Mouse (Mus musculus) hindbrain, postnatal 0 days (tissue): ENCODE measurements at regions not wholly inside any gene's neighbourhood (a gene's known extent, or its start where the extent isn't known, plus 50 kb on each side); places are given as distances from the start of the nearest gene placed in this dataset.

ENCODE experiments used
- ATAC-seq: fragments of 200-750 bp; cut with Nextera tagmentation; 2 replicates; pipeline ENCODE4 v1.8.0; 2017; ENCODE audit warnings: mild to moderate bottlenecking, moderate TSS enrichment, moderate library complexity
- DNase-seq: peaks from one replicate; pipeline ENCODE4 v3.0.0-alpha.2; 2015; ENCODE audit warnings: low spot score
- H3K27ac ChIP-seq: fragments of 300-500 bp; sonication (generic); 2 replicates; pipeline ENCODE4 v1.5.1; 2014; ENCODE audit warnings: mild to moderate bottlenecking
- H3K27me3 ChIP-seq: fragments of 300-500 bp; sonication (generic); 2 replicates; pipeline ENCODE4 v1.6.1; 2014; ENCODE audit warnings: low read length, mixed read lengths; ENCODE audit not compliant: insufficient read depth
- H3K36me3 ChIP-seq: fragments of 300-500 bp; sonication (generic); 2 replicates; pipeline ENCODE4 v1.6.1; 2014; ENCODE audit warnings: low read length, mixed read lengths; ENCODE audit not compliant: insufficient read depth
- H3K4me1 ChIP-seq: fragments of 300-500 bp; sonication (generic); 2 replicates; pipeline ENCODE4 v1.6.1; 2014; ENCODE audit warnings: antibody characterized with exemption, low read length, mixed read lengths; ENCODE audit not compliant: insufficient read depth
- H3K4me2 ChIP-seq: fragments of 300-500 bp; sonication (generic); 2 replicates; pipeline ENCODE4 v1.6.1; 2014; ENCODE audit warnings: low read depth, mild to moderate bottlenecking, low read length, moderate library complexity, mixed read lengths
- H3K4me3 ChIP-seq: fragments of 300-500 bp; sonication (generic); 2 replicates; pipeline ENCODE4 v1.5.1; 2014; ENCODE audit warnings: low read length
- H3K9ac ChIP-seq: fragments of 300-500 bp; sonication (generic); replicated peaks from 2 replicates; pipeline ENCODE4 v1.6.1; 2014; ENCODE audit warnings: mild to moderate bottlenecking, low read length, moderate library complexity, mixed read lengths
- H3K9me3 ChIP-seq: fragments of 300-500 bp; sonication (generic); 2 replicates; pipeline ENCODE4 v1.6.1; 2016; ENCODE audit warnings: low read length, mixed read lengths
- CTCF ChIP-seq: IDR thresholded peaks from 2 replicates; pipeline ENCODE4 v1.5.1; 2016; ENCODE audit warnings: antibody characterized with exemption, control low read depth, low read depth
- WGBS: fragments of 180-500 bp; shearing (Covaris S2); extraction: QIAGEN DNeasy Blood & Tissue Kit; methylation state at CpG from one replicate; pipeline ENCODE4 v1.1.7; 2014; 5-methylcytosine and 5-hydroxymethylcytosine counted together

DNA sequence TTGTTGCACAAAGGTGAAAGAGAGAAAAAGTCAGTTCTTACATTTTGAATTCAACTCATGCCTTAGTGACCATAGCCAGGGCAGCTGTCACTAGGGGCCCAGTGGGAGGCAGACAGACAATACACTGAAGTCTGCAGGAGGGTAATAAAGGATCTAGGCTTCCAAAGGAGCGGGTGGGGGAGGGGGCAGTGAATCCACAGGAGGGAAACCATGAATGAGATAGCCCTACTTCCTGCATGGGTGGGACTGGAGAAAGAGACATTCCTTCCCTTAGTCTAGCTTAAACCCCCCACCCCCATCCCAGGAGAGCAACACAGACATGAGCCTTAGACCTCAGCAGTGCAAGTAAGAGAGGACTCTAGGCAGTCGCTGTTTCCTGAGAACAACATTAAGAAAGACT lies 535.4 kb upstream of the Vstm2b start:
- Histone ChIP-seq H3K9me3 (no peaks in the 10 kb centered on the region), H3K36me3 (no peaks in the 10 kb centered on the region), H3K4me1 (no peaks in the 10 kb centered on the region), H3K4me3 (no peak overlapping the region), H3K4me2 (no peak overlapping the region), H3K9ac (no peak overlapping the region), H3K27ac (no peak overlapping the region), H3K27me3 (no peaks in the 10 kb centered on the region)
- no peak for DNase-seq
- no peak for ATAC-seq
- TF ChIP-seq CTCF: no peak
- 13% methylated on average over 2 of the region's 2 CpGs for WGBS

DNA sequence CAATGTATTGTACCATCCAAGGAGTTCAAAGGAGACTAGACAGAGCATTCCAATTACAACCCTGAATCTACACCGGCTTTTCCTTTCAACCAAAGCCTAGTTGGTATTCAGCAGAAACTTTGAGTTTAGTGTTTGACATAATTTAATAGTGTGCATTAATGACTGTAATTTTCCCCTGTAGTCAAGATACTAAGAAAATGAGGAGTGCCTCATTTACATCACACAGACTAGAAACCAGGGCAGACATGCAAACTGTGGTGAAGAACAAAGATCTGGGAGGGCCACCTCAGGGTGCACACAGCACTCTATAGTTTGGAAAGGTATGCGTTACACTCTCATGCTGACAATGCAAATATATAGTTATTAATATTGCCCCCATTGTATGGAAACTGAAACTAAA lies 525.4 kb upstream of the Vstm2b start:
- no peak for ATAC-seq
- DNase-seq: no peak
- WGBS: 69% methylated on average over 2 of the region's 2 CpGs

DNA sequence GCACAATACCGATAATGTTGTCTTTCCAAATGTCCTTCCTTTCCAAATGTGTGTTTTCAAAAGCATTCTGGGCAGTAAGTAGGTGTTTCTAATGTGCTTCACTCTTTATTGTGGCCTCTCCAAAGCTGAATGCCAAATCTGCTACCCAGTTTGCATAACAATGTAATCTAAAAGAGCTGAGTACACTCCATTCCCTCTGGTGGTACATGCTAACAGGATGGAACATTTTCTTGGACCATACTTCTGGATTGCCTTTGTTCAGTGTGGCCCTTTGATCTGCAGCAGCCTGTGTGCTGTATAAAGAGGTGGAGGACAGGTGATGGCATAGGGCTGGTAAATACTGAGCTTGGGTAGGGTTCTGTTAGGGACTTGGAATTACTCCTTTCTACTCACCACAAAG lies 520.3 kb upstream of the Vstm2b start:
- Histone ChIP-seq H3K4me1 (no peaks in the 10 kb centered on the region), H3K27ac (no peak overlapping the region), H3K9ac (no peak overlapping the region), H3K36me3 (no peaks in the 10 kb centered on the region), H3K27me3 (no peaks in the 10 kb centered on the region), H3K4me3 (no peak overlapping the region), H3K4me2 (no peak overlapping the region), H3K9me3 (no peaks in the 10 kb centered on the region)
- WGBS: 74% methylated on average over 1 of the region's 1 CpGs
- TF ChIP-seq CTCF: no peak
- no peak for ATAC-seq
- no peak for DNase-seq

More for the DNA sequence above, 525.4 kb upstream of the Vstm2b start:
- H3K4me2 ChIP-seq: no peak overlapping the region
- H3K27me3 ChIP-seq: no peaks in the 10 kb centered on the region
- no peaks in the 10 kb centered on the region for H3K36me3 ChIP-seq
- no peaks in the 10 kb centered on the region for H3K9me3 ChIP-seq
- H3K27ac ChIP-seq: no peak overlapping the region
- H3K4me3 ChIP-seq: no peak overlapping the region
- TF ChIP-seq CTCF: no peak
- no peaks in the 10 kb centered on the region for H3K4me1 ChIP-seq
- no peak overlapping the region for H3K9ac ChIP-seq

DNA sequence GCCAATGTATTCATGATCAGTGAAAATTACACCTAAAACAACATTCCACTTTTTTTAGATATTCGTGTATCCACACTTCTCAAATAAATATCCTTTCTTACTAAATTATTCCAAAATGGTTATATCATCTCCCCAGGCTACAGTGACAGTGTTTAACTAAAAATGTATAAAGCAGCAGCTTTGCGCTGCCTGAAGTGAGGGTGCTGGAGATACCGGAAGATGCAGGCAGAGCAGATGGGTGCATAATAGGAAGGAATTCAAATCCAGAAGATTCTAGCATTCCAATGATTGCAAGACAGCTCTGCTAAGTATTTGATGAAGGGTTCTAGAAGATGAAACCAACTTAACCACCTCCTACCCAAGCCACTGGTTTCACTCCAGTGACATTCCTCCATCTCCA lies 516.9 kb upstream of the Vstm2b start:
- WGBS: 90% methylated on average over 3 of the region's 3 CpGs
- no peaks in the 10 kb centered on the region for H3K36me3 ChIP-seq
- ATAC-seq (no peak), DNase-seq (no peak)
- no peak overlapping the region for H3K4me3 ChIP-seq
- H3K4me2 ChIP-seq: no peak overlapping the region
- H3K27me3 ChIP-seq: no peaks in the 10 kb centered on the region
- H3K9ac ChIP-seq: no peak overlapping the region
- no peaks in the 10 kb centered on the region for H3K4me1 ChIP-seq
- H3K27ac ChIP-seq: no peak overlapping the region
- H3K9me3 ChIP-seq: no peaks in the 10 kb centered on the region
- TF ChIP-seq CTCF: no peak

DNA sequence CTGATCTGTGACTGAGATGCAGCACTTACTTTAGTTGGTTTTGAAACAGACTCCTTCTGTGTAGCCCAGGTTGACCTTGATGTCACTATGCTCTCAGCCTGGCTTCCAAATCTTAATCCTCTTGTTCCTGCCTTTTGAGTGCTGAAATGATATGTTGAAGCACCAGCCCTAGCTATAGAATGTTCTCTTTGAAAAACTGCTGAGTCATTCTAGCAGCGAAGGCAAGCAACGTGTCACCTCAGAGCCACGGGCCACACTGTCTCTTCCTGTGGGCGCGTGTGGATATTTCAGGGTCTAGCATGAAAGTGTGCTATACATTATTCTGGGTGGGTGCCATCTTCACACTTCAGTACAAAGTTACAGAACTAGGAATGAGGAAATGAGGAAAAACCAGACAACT lies 510.0 kb upstream of the Vstm2b start:
- H3K9me3 ChIP-seq: no peaks in the 10 kb centered on the region
- no peaks in the 10 kb centered on the region for H3K4me1 ChIP-seq
- no peak overlapping the region for H3K4me2 ChIP-seq
- no peak overlapping the region for H3K27ac ChIP-seq
- WGBS: 85% methylated on average over 5 of the region's 5 CpGs
- DNase-seq (no peak), ATAC-seq (no peak)
- H3K27me3 ChIP-seq: no peaks in the 10 kb centered on the region
- no peak overlapping the region for H3K4me3 ChIP-seq
- no peaks in the 10 kb centered on the region for H3K36me3 ChIP-seq
- no peak overlapping the region for H3K9ac ChIP-seq
- no peak for TF ChIP-seq CTCF

DNA sequence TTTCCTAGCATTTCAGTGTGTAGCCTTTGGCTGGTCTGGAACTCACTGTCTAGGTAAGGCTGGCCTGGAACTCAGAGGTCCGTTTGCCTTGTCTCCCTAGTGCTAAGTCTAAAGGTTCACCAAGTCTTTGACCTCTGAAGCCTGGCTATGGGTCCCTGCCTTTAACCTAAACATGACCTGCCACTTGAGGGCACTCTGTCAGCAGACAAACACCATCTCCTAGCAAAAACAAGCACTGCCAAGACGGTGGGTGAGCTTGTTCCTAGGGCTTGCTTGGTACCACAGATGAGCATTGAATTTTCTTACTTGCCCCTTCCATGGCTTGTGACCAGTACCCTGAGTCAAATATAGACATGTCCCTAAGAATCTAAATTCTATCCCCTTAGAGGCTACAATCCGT lies 508.3 kb upstream of the Vstm2b start:
- Histone ChIP-seq H3K9me3 (no peaks in the 10 kb centered on the region), H3K4me1 (no peaks in the 10 kb centered on the region), H3K36me3 (no peaks in the 10 kb centered on the region), H3K27ac (no peak overlapping the region), H3K4me2 (no peak overlapping the region), H3K27me3 (no peaks in the 10 kb centered on the region), H3K4me3 (no peak overlapping the region), H3K9ac (no peak overlapping the region)
- peak; percentile 19 for DNase-seq
- peak; percentile 35 for TF ChIP-seq CTCF
- ATAC-seq: no peak
- 51% methylated on average over 3 of the region's 3 CpGs for WGBS

DNA sequence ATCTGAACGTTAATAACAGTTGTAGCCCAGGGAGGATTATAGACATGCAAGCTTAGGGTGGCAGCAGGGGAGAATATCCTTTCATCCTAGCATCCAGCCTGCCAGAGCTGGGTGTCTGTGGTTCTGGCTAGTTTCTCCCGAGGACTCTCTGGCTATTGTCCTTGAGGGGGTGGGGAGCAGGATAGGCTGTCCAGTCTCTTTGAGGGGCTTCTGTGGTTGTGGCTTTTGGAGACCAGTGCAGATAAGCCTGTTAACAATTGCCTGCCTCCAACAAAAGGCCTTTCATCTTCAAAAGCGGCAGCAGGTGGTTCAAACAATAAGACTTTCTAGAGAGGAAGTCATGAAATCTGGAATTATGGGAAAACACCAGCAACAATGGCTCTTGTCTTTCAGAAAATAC lies 507.2 kb upstream of the Vstm2b start:
- ATAC-seq: no peak
- Histone ChIP-seq H3K36me3 (no peaks in the 10 kb centered on the region), H3K9me3 (no peaks in the 10 kb centered on the region), H3K9ac (no peak overlapping the region), H3K4me3 (no peak overlapping the region), H3K4me2 (no peak overlapping the region), H3K27me3 (no peaks in the 10 kb centered on the region), H3K4me1 (no peaks in the 10 kb centered on the region), H3K27ac (no peak overlapping the region)
- DNase-seq: no peak
- TF ChIP-seq CTCF: no peak
- WGBS: 9% methylated on average over 3 of the region's 3 CpGs

DNA sequence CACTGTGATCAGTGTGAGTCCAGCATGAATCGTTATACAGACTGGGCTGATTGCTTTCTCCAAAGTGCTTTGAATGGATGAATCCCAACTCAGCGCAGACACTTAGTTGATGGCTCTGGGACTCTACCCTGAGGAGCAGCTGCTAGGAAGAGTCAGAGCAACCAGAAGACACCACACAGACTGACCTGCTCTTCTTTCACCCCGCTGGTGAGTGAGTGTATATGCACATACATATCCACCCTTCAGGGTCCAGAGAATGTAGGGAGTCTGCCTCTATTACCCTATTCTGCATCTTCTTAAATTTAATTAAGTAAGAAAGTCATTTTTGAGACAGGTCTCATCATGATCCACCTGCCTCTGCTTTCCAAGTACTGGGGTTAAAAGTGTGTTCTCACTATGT lies 506.5 kb upstream of the Vstm2b start:
- Histone ChIP-seq H3K27ac (no peak overlapping the region), H3K4me3 (no peak overlapping the region), H3K27me3 (no peaks in the 10 kb centered on the region), H3K9me3 (no peaks in the 10 kb centered on the region), H3K4me2 (no peak overlapping the region), H3K36me3 (no peaks in the 10 kb centered on the region), H3K9ac (no peak overlapping the region), H3K4me1 (no peaks in the 10 kb centered on the region)
- TF ChIP-seq CTCF: peak; percentile 13; the same call in 1 of the 2 replicates
- 36% methylated on average over 3 of the region's 3 CpGs for WGBS
- ATAC-seq: no peak
- DNase-seq: no peak
